Mouse (Mus musculus) CH12.LX (cell line): ENCODE results near the gene Lyst. TPM values are rescaled to one million over a fixed set of nuclear protein-coding genes. Genes with fewer than 3 reads are reported as not detected.

Source experiments
- DNase-seq: peaks from one replicate; pipeline ENCODE4 v3.0.0-alpha.2; 2013; ENCODE audit errors: extremely low read depth
- H3K27ac ChIP-seq: 2 replicates; pipeline ENCODE4 v1.5.1; 2012; ENCODE audit warnings: low read depth, mild to moderate bottlenecking, control low read depth, moderate library complexity; ENCODE audit not compliant: insufficient read depth
- H3K27me3 ChIP-seq: replicated peaks from 2 replicates; pipeline ENCODE3; 2012; ENCODE audit warnings: inconsistent platforms
- H3K36me3 ChIP-seq, 2 experiments: replicated peaks in 1 of 2; 2 replicates each; pipeline versions ENCODE3 to v1.6.1; 2012; ENCODE audit warnings: inconsistent platforms in 1 of 2, low read length in 1 of 2, mild to moderate bottlenecking in 1 of 2, mixed read lengths in 1 of 2, moderate library complexity in 1 of 2; ENCODE audit not compliant: control insufficient read depth in 1 of 2, insufficient read depth in 1 of 2
- H3K4me1 ChIP-seq, 2 experiments: 2 replicates each; pipeline ENCODE4 v1.6.1; 2012; ENCODE audit warnings: inconsistent platforms in 1 of 2, moderate library complexity in 1 of 2; ENCODE audit not compliant: insufficient read depth in 2 of 2, control insufficient read depth in 1 of 2
- H3K4me2 ChIP-seq: 2 replicates; pipeline ENCODE4 v1.6.1; 2012; ENCODE audit warnings: low read depth, mild to moderate bottlenecking, control low read depth; ENCODE audit not compliant: poor library complexity, insufficient read depth, severe bottlenecking
- H3K4me3 ChIP-seq, 3 experiments: fragments of 150-350 bp in 1 of 3; sonication (generic) in 1 of 3; replicated peaks in 1 of 3; 2 replicates each; pipeline versions ENCODE3 to v1.5.1; 2011 to 2012; ENCODE audit warnings: low read depth in 2 of 3, low read length in 2 of 3, mild to moderate bottlenecking in 2 of 3, moderate library complexity in 2 of 3, control low read depth in 1 of 3, improper control_type of control experiment in 1 of 3, inconsistent platforms in 1 of 3, mixed read lengths in 1 of 3; ENCODE audit not compliant: poor library complexity in 1 of 3
- H3K79me2 ChIP-seq: replicated peaks from 2 replicates; pipeline ENCODE4 v1.6.1; 2012; ENCODE audit warnings: mild to moderate bottlenecking, moderate library complexity; ENCODE audit not compliant: control insufficient read depth, poor library complexity, insufficient read depth, severe bottlenecking; ENCODE audit errors: extremely low read depth
- H3K9ac ChIP-seq: 2 replicates; pipeline ENCODE4 v1.6.1; 2012; ENCODE audit warnings: low read depth, mild to moderate bottlenecking, control low read depth, moderate library complexity; ENCODE audit not compliant: insufficient read depth
- H3K9me3 ChIP-seq: replicated peaks from 2 replicates; pipeline ENCODE3; 2012; ENCODE audit warnings: low read length, inconsistent platforms, mixed read lengths
- CHD1 ChIP-seq: IDR thresholded peaks from 2 replicates; pipeline ENCODE4 v1.6.1; 2012; ENCODE audit warnings: low read depth, low read length, improper control_type of control experiment, inconsistent platforms
- E2F4 ChIP-seq: IDR thresholded peaks from 2 replicates; pipeline ENCODE4 v1.6.1; 2011; ENCODE audit warnings: low read depth, low read length, improper control_type of control experiment; ENCODE audit not compliant: insufficient replicate concordance
- ETS1 ChIP-seq: conservative IDR thresholded peaks from 2 replicates; pipeline ENCODE4 v1.6.1; 2012; ENCODE audit warnings: low read depth, mild to moderate bottlenecking, inconsistent platforms, low read length, improper control_type of control experiment, moderate library complexity
- GABPA ChIP-seq: IDR thresholded peaks from 2 replicates; pipeline ENCODE4 v1.6.1; 2012; ENCODE audit warnings: low read depth, low read length, improper control_type of control experiment, inconsistent platforms; ENCODE audit not compliant: insufficient replicate concordance
- JUN ChIP-seq: IDR thresholded peaks from 2 replicates; pipeline ENCODE4 v1.6.1; 2011; ENCODE audit warnings: low read depth, mild to moderate bottlenecking, low read length, improper control_type of control experiment, moderate library complexity; ENCODE audit not compliant: insufficient read depth
- MAX ChIP-seq: IDR thresholded peaks from 2 replicates; pipeline ENCODE4 v1.6.1; 2011; ENCODE audit warnings: low read length, improper control_type of control experiment
- MYC ChIP-seq: IDR thresholded peaks from 2 replicates; pipeline ENCODE4 v1.6.1; 2011; ENCODE audit warnings: low read depth, mild to moderate bottlenecking, improper control_type of control experiment, low read length
- NRF1 ChIP-seq: IDR thresholded peaks from 2 replicates; pipeline ENCODE4 v1.6.1; 2014; ENCODE audit warnings: low read depth, mild to moderate bottlenecking, inconsistent platforms, low read length, improper control_type of control experiment, moderate library complexity
- PAX5 ChIP-seq: IDR thresholded peaks from 2 replicates; pipeline ENCODE4 v1.6.1; 2012; ENCODE audit warnings: low read length, inconsistent platforms, mixed read lengths
- RAD21 ChIP-seq: IDR thresholded peaks from 2 replicates; pipeline ENCODE4 v1.6.1; 2011; ENCODE audit warnings: low read depth, mild to moderate bottlenecking, low read length, improper control_type of control experiment, moderate library complexity
- SIN3A ChIP-seq: IDR thresholded peaks from 2 replicates; pipeline ENCODE4 v1.6.1; 2012; ENCODE audit warnings: low read length, improper control_type of control experiment, inconsistent platforms
- TBP ChIP-seq: conservative IDR thresholded peaks from 2 replicates; pipeline ENCODE4 v1.6.1; 2011; ENCODE audit warnings: low read depth, low read length, improper control_type of control experiment
- TCF12 ChIP-seq: IDR thresholded peaks from 2 replicates; pipeline ENCODE4 v1.6.1; 2014; ENCODE audit warnings: low read depth, mild to moderate bottlenecking, inconsistent platforms, low read length, improper control_type of control experiment
- USF1 ChIP-seq: IDR thresholded peaks from 2 replicates; pipeline ENCODE4 v1.6.1; 2014; ENCODE audit warnings: low read depth, mild to moderate bottlenecking, inconsistent platforms, low read length, improper control_type of control experiment
- ZKSCAN1 ChIP-seq: IDR thresholded peaks from 2 replicates; pipeline ENCODE4 v1.6.1; 2012; ENCODE audit warnings: low read depth, inconsistent platforms, low read length, improper control_type of control experiment, borderline replicate concordance
- ZMIZ1 ChIP-seq: IDR thresholded peaks from 2 replicates; pipeline ENCODE4 v1.6.1; 2012; ENCODE audit warnings: low read depth, mild to moderate bottlenecking, inconsistent platforms, low read length, improper control_type of control experiment
- dilution Hi-C: fragments of 300-500 bp; cut with MboI; formaldehyde crosslinking; loops from 2 replicates; pipeline ENCODE4 v1.14.3; 2020; ENCODE audit warnings: low sequenced_read_pairs; ENCODE audit not compliant: extremely low pct_unique_long_range_greater_than_20kb, extremely low pct_ligation_motif_present
- in situ Hi-C: fragments of 300-500 bp; cut with MboI; formaldehyde crosslinking; loops from 3 replicates; pipeline ENCODE4 v1.14.3; 2019; ENCODE audit warnings: low sequenced_read_pairs, low pct_ligation_motif_present, low pct_unique_long_range_greater_than_20kb, mixed read lengths
- polyA plus RNA-seq: library from polyadenylated mRNA; unstranded; fragments of >175 nt; gene quantifications from 2 replicates; pipeline ENCODE4 v1.2.1, GENCODE M21; 2012; ENCODE audit warnings: low read depth; ENCODE audit not compliant: insufficient read length
- total RNA-seq, 2 experiments: library from RNA; depleted of rRNA; stranded (reverse); fragments of 300-350 nt in 1 of 2; fragments of >200 nt in 1 of 2; gene quantifications; 2 replicates each; pipeline ENCODE4 v1.2.3; 2012 to 2014

Gene Lyst
- total and polyA plus RNA-seq, 3 experiments, result 33.1 to 61.1 (median 34.8) TPM

- dilution Hi-C loops, result no loop called here
- H3K4me2 ChIP-seq, result no peak overlapping the region
- no peak for DNase-seq
- no peak for TF ChIP-seq E2F4
- TF ChIP-seq GABPA, result no peak
- no peak for TF ChIP-seq NRF1
- TF ChIP-seq USF1, result no peak
- TF ChIP-seq ZKSCAN1, result no peak
- no peak for TF ChIP-seq TBP
- TF ChIP-seq JUN, result no peak
- TF ChIP-seq ZMIZ1, result no peak
- no peak for TF ChIP-seq MYC
- no peak for TF ChIP-seq PAX5
- TF ChIP-seq ETS1, result no peak
- TF ChIP-seq MAX, result no peak
- no peak for TF ChIP-seq RAD21
- TF ChIP-seq, all 38 proteins: peak for 0
- no peaks in the 10 kb centered on the region for H3K9me3 ChIP-seq
- peaks cover 0 to 35% of the 10 kb centered on the region in 2 experiments; a peak in 2 of 4 replicates for H3K4me1 ChIP-seq
- H3K27me3 ChIP-seq, result no peaks in the 10 kb centered on the region
- H3K9ac ChIP-seq, result no peak overlapping the region
- peaks cover 5% of the 10 kb centered on the region for H3K79me2 ChIP-seq
- H3K27ac ChIP-seq, result no peak overlapping the region
- peaks cover 35 to 75% of the 10 kb centered on the region in 2 experiments for H3K36me3 ChIP-seq
- H3K4me3 ChIP-seq, result no peak overlapping the region
- in situ Hi-C loops, result no loop called here
These were observed 44.5 kb downstream of the Lyst start for GRCm38 (mm10) chr13:13634706-13635105.

- dilution Hi-C loops, result no loop called here
- peaks cover 5% of the 10 kb centered on the region for H3K79me2 ChIP-seq
- no peaks in the 10 kb centered on the region for H3K9me3 ChIP-seq
- DNase-seq, result no peak
- in situ Hi-C loops, result no loop called here
- H3K4me1 ChIP-seq, result peaks cover 0 to 36% of the 10 kb centered on the region in 2 experiments; a peak in 2 of 4 replicates
- no peaks in the 10 kb centered on the region for H3K27me3 ChIP-seq
- TF ChIP-seq SIN3A (no peak), PAX5 (no peak), TCF12 (no peak), CHD1 (no peak), MYC (no peak), ETS1 (no peak)
- no peak overlapping the region for H3K9ac ChIP-seq
- no peak overlapping the region for H3K27ac ChIP-seq
- H3K4me3 ChIP-seq, result no peak overlapping the region
- H3K4me2 ChIP-seq, result no peak overlapping the region
- H3K36me3 ChIP-seq, result peaks cover 38 to 75% of the 10 kb centered on the region in 2 experiments
These were observed 45.0 kb downstream of the Lyst start for GRCm38 (mm10) chr13:13635224-13635623.
